9 mouse cellular contexts compared by ENCODE assay signal in genomic region chr8:84946528-84947240, GRCm38 (mm10). TPM values are rescaled to one million over a fixed set of nuclear protein-coding genes. Genes with fewer than 3 reads are reported as not detected.
DNase-seq lines count a peak whose midpoint lies in the region; ATAC-seq and TF ChIP-seq lines count a peak whose summit lies in the region.
"Had no signal": no experiment of that assay in that cellular context is flagged by ENCODE, and none has a peak within 500 bp of the region (broad histone marks: within the 10 kb centered on the region; RNA-seq: fewer than 3 reads in every experiment).

TSS of gene Rtbdn (plus strand) at chr8:84946991.

- in situ Hi-C loops in ES-E14 (cut with MboI; ENCODE audit: low sequenced_read_pairs in 2 of 2, unreplicated experiment in 2 of 2) = no loop called here

- DNase-seq in heart, embryonic 10.5 days (ENCODE audit: low spot score) = no peak
- no peak for DNase-seq in heart, adult 11 months
- DNase-seq in ES-E14 (ENCODE audit: low read depth, low spot score) = no peak
- DNase-seq in forebrain, embryonic 10.5 days (ENCODE audit: extremely low spot score, low spot score) = peak; percentile 45
- DNase-seq in liver, embryonic 13.5 days = no peak
- DNase-seq in gastrocnemius, adult 18-20 months (ENCODE audit: low spot score) = no peak
- no peak for DNase-seq in layer of hippocampus, postnatal 36 days

- no peak within 1 kb of the TSS for H3K27ac ChIP-seq in heart, embryonic 10.5 days
- H3K27ac ChIP-seq in ES-E14 (ENCODE audit: insufficient read depth, low read depth, low read length, poor library complexity, severe bottlenecking) = peak within 1 kb of the TSS; percentile 36; the same call in 1 of the 2 replicates
- H3K27ac ChIP-seq in forebrain, embryonic 10.5 days = peak within 1 kb of the TSS; percentile 48; the same call in 1 of the 2 replicates
- no peak within 1 kb of the TSS for H3K27ac ChIP-seq in liver, embryonic 13.5 days
- no peak within 1 kb of the TSS for H3K27ac ChIP-seq in stomach, embryonic 16.5 days (ENCODE audit: low read length)

- H3K27me3 ChIP-seq in heart, embryonic 10.5 days (ENCODE audit: insufficient read depth, poor library complexity, severe bottlenecking) = peaks cover 92% of the 10 kb centered on the region
- H3K27me3 ChIP-seq in forebrain, embryonic 10.5 days (ENCODE audit: poor library complexity, severe bottlenecking) = peaks cover 83% of the 10 kb centered on the region
- peaks cover 91% of the 10 kb centered on the region for H3K27me3 ChIP-seq in liver, embryonic 13.5 days
- peaks cover 58% of the 10 kb centered on the region for H3K27me3 ChIP-seq in stomach, embryonic 16.5 days (ENCODE audit: control insufficient read depth, insufficient read depth, low read length)

- peak; percentile 16; the same call in 1 of the 2 replicates for ATAC-seq in liver, embryonic 13.5 days (ENCODE audit: low read depth)
- ATAC-seq in stomach, embryonic 16.5 days (ENCODE audit: insufficient read depth, low FRiP score) = no peak; the same call in 1 of the 2 replicates

- 13% methylated on average over 17 of the region's 17 CpGs for WGBS in heart, embryonic 10.5 days
- WGBS in forebrain, embryonic 10.5 days = 10% methylated on average over 17 of the region's 17 CpGs
- 12% methylated on average over 17 of the region's 17 CpGs for WGBS in liver, embryonic 13.5 days (ENCODE audit: insufficient replicate concordance)
- 9% methylated on average over 17 of the region's 17 CpGs for WGBS in stomach, embryonic 16.5 days

- H3K4me3 ChIP-seq in heart, embryonic 10.5 days = peak within 1 kb of the TSS; percentile 60
- H3K4me3 ChIP-seq in ES-E14 (ENCODE audit: insufficient read depth in 1 of 2, low read depth in 1 of 2, low read length in 2 of 2, poor library complexity in 1 of 2, severe bottlenecking in 1 of 2) = peak within 1 kb of the TSS; percentile 72 to 93
- peak within 1 kb of the TSS; percentile 75 for H3K4me3 ChIP-seq in forebrain, embryonic 10.5 days
- peak within 1 kb of the TSS; percentile 42 for H3K4me3 ChIP-seq in liver, embryonic 13.5 days (replicated peaks)
- peak within 1 kb of the TSS; percentile 50 for H3K4me3 ChIP-seq in stomach, embryonic 16.5 days (replicated peaks; ENCODE audit: low read length)

- H3K4me2 ChIP-seq in liver, embryonic 13.5 days = peak within 1 kb of the TSS; percentile 57
- H3K4me2 ChIP-seq in stomach, embryonic 16.5 days (ENCODE audit: low read depth, low read length) = peak within 1 kb of the TSS; percentile 67

- H3K9ac ChIP-seq in ES-E14 (ENCODE audit: insufficient read depth, low read depth, low read length, poor library complexity, severe bottlenecking) = peak within 1 kb of the TSS; percentile 40; the same call in 1 of the 2 replicates
- H3K9ac ChIP-seq in liver, embryonic 13.5 days = no peak within 1 kb of the TSS
- H3K9ac ChIP-seq in stomach, embryonic 16.5 days (ENCODE audit: low read length) = peak within 1 kb of the TSS; percentile 57

- H3K9me3 ChIP-seq in heart, embryonic 10.5 days = no peaks in the 10 kb centered on the region
- H3K9me3 ChIP-seq in ES-E14 (ENCODE audit: control insufficient read depth, insufficient read depth, low read depth, low read length) = no peaks in the 10 kb centered on the region
- no peaks in the 10 kb centered on the region for H3K9me3 ChIP-seq in forebrain, embryonic 10.5 days
- no peaks in the 10 kb centered on the region for H3K9me3 ChIP-seq in liver, embryonic 13.5 days (replicated peaks)
- H3K9me3 ChIP-seq in stomach, embryonic 16.5 days (replicated peaks; ENCODE audit: control insufficient read depth, low read length) = no peaks in the 10 kb centered on the region

- peaks cover 18% of the 10 kb centered on the region for H3K4me1 ChIP-seq in heart, embryonic 10.5 days
- peaks cover 2 to 5% of the 10 kb centered on the region in 2 experiments; a peak in 1 of 4 replicates for H3K4me1 ChIP-seq in ES-E14 (ENCODE audit: control insufficient read depth in 2 of 2, insufficient read depth in 2 of 2, low read length in 2 of 2, poor library complexity in 1 of 2)
- peaks cover 39% of the 10 kb centered on the region for H3K4me1 ChIP-seq in forebrain, embryonic 10.5 days
- H3K4me1 ChIP-seq in liver, embryonic 13.5 days (replicated peaks) = peaks cover 24% of the 10 kb centered on the region
- peaks cover 8% of the 10 kb centered on the region for H3K4me1 ChIP-seq in stomach, embryonic 16.5 days (ENCODE audit: control insufficient read depth, insufficient read depth, low read length)

- no peaks in the 10 kb centered on the region for H3K36me3 ChIP-seq in heart, embryonic 10.5 days
- H3K36me3 ChIP-seq in ES-E14 (ENCODE audit: control insufficient read depth, insufficient read depth, low read length, poor library complexity, severe bottlenecking) = no peaks in the 10 kb centered on the region
- no peaks in the 10 kb centered on the region for H3K36me3 ChIP-seq in forebrain, embryonic 10.5 days (replicated peaks)
- H3K36me3 ChIP-seq in liver, embryonic 13.5 days = no peaks in the 10 kb centered on the region
- no peaks in the 10 kb centered on the region for H3K36me3 ChIP-seq in stomach, embryonic 16.5 days (ENCODE audit: control insufficient read depth, insufficient read depth, low read length)

TF ChIP-seq in ES-E14, 5 proteins besides CTCF, POLR2A, EP300 and RAD21:
- TF ChIP-seq CHD2 (IDR thresholded peaks at IDR 0.05; ENCODE audit: low read depth, low read length) (no peak), ZC3H11A (IDR thresholded peaks at IDR 0.05; ENCODE audit: borderline replicate concordance, low read depth, low read length) (no peak), ZNF384 (IDR thresholded peaks at IDR 0.05; ENCODE audit: low read depth, low read length) (no peak), MAFK (IDR thresholded peaks at IDR 0.05; ENCODE audit: insufficient read depth, low read depth, low read length) (no peak), HCFC1 (IDR thresholded peaks at IDR 0.05; ENCODE audit: borderline replicate concordance, insufficient read depth, low read length) (no peak)

RNA-seq across cellular contexts. Expression of gene Rtbdn, which starts in this region (rescaled TPM):
- 0.21 and 0.34 TPM in 2 replicates for polyA plus RNA-seq in heart, embryonic 10.5 days (2016; fragmentation: Nextera tagmentation; extraction: Ambion mirVana)
- total RNA-seq in ES-E14 (2012; rRNA removed) = 0.13 TPM in 1 of 2 replicates, not detected in the other
- 1.3 and 1.8 TPM in 2 replicates for polyA plus RNA-seq in forebrain, embryonic 10.5 days (2016; fragmentation: Nextera tagmentation; extraction: Ambion mirVana)
- 0.33 and 0.56 TPM in 2 replicates for polyA plus RNA-seq in liver, embryonic 13.5 days (2015; fragmentation: Nextera tagmentation; extraction: Ambion mirVana)
- 0.19 and 0.28 TPM in 2 replicates for polyA plus RNA-seq in stomach, embryonic 16.5 days (2015; fragmentation: Nextera tagmentation; extraction: Ambion mirVana)
- total RNA-seq in gastrocnemius, adult 18-20 months (2021) = not detected
- total RNA-seq in layer of hippocampus, postnatal 36 days (2021) = 1 to 10 TPM in 1 of 2 experiments, under 1 TPM in 1; 0.77 to 1.0 TPM
- polyA plus RNA-seq: gonadal fat pad, adult 2 months had no signal

Comparison
In these comparisons a context has a peak if more than half of its experiments do, and no peak if none do; other contexts are left out.
1. Peak in ATAC-seq, H3K4me3 ChIP-seq and H3K4me2 ChIP-seq in liver, embryonic 13.5 days; RNA of the gene not detected or under 1 TPM.
2. H3K27ac ChIP-seq: peak in ES-E14 (single experiment) and forebrain, embryonic 10.5 days (single experiment); none in heart, embryonic 10.5 days (single experiment), liver, embryonic 13.5 days (single experiment) and stomach, embryonic 16.5 days (single experiment).
3. Peak in every context shown above with its lines, with median percentiles within 50 percentile points of each other: H3K4me3 ChIP-seq.